Mouse (Mus musculus) forebrain, embryonic 16.5 days (tissue): ENCODE results near the gene Cep295. TPM values are rescaled to one million over a fixed set of nuclear protein-coding genes. Genes with fewer than 3 reads are reported as not detected.
A peak's percentile ranks its signal among the peaks of the same experiment; 100 is the strongest.
"Not testable (repeated sequence)": the region's sequence is repeated elsewhere in the genome, so short reads cannot be mapped to it uniquely, and the experiment has no call there.

Experiments used
- ATAC-seq: fragments of 200-750 bp; cut with Nextera tagmentation; 2 replicates; pipeline ENCODE4 v1.8.0; 2017; ENCODE audit warnings: mild to moderate bottlenecking, moderate library complexity
- H3K27ac ChIP-seq: fragments of 300-500 bp; sonication (generic); 2 replicates; pipeline ENCODE4 v1.5.1; 2014; ENCODE audit warnings: low read length, control low read depth
- H3K27me3 ChIP-seq: fragments of 300-500 bp; sonication (generic); replicated peaks from 2 replicates; pipeline ENCODE4 v1.6.1; 2014; ENCODE audit warnings: low read length; ENCODE audit not compliant: control insufficient read depth, insufficient read depth
- H3K36me3 ChIP-seq: fragments of 300-500 bp; sonication (generic); 2 replicates; pipeline ENCODE4 v1.6.1; 2014; ENCODE audit not compliant: control insufficient read depth, insufficient read depth
- H3K4me1 ChIP-seq: fragments of 300-500 bp; sonication (generic); replicated peaks from 2 replicates; pipeline ENCODE4 v1.6.1; 2014; ENCODE audit warnings: low read length; ENCODE audit not compliant: control insufficient read depth, insufficient read depth
- H3K4me2 ChIP-seq: fragments of 300-500 bp; sonication (generic); 2 replicates; pipeline ENCODE4 v1.6.1; 2014; ENCODE audit warnings: mild to moderate bottlenecking, low read length, control low read depth
- H3K4me3 ChIP-seq: fragments of 300-500 bp; sonication (generic); replicated peaks from 2 replicates; pipeline ENCODE4 v1.5.1; 2014; ENCODE audit warnings: mild to moderate bottlenecking, low read length, control low read depth
- H3K9ac ChIP-seq: fragments of 300-500 bp; sonication (generic); replicated peaks from 2 replicates; pipeline ENCODE4 v1.6.1; 2014; ENCODE audit warnings: low read depth, low read length, control low read depth
- H3K9me3 ChIP-seq: fragments of 300-500 bp; sonication (generic); 2 replicates; pipeline ENCODE4 v1.6.1; 2016; ENCODE audit warnings: low read length; ENCODE audit not compliant: control insufficient read depth
- WGBS: fragments of 180-500 bp; shearing (Covaris S2); extraction: QIAGEN DNeasy Blood & Tissue Kit; methylation state at CpG from one replicate; pipeline ENCODE4 v1.1.7; 2014; 5-methylcytosine and 5-hydroxymethylcytosine counted together
- polyA plus RNA-seq: library from polyadenylated mRNA; unstranded; fragments of >200 nt; fragmentation: Nextera tagmentation; extraction: Ambion mirVana; gene quantifications from 2 replicates; pipeline ENCODE4 v1.2.1, GENCODE M21; 2015

Cep295 gene
- polyA plus RNA-seq, 1 experiment from 2014 or later = 15.8 TPM

DNA sequence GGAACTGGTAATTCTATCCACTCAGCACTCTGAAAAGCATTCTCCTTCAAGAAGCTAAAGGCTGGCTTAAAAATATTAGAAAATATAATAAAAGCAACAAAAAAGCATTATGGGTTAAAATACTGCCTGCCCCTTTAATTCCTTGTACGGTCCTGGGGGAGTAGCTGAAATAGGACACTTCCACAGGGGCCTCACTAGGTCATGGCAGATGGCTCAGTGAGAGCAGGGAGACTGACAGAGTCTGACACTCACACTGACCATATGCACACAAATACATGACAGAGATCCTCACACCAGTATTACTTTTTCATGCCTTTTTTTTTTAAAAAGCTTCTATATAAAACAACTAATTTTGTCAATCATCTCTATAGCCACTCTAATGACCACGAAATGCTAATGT, 7.7 kb downstream of the Cep295 start:
- Histone ChIP-seq H3K4me2 (no peak overlapping the region), H3K4me1 (no peaks in the 10 kb centered on the region), H3K27me3 (no peaks in the 10 kb centered on the region), H3K27ac (no peak overlapping the region), H3K9me3 (no peaks in the 10 kb centered on the region), H3K36me3 (peaks cover 29% of the 10 kb centered on the region), H3K9ac (no peak overlapping the region), H3K4me3 (no peak overlapping the region)
- no peak for ATAC-seq
- WGBS = 77% methylated on average over 2 of the region's 2 CpGs

DNA sequence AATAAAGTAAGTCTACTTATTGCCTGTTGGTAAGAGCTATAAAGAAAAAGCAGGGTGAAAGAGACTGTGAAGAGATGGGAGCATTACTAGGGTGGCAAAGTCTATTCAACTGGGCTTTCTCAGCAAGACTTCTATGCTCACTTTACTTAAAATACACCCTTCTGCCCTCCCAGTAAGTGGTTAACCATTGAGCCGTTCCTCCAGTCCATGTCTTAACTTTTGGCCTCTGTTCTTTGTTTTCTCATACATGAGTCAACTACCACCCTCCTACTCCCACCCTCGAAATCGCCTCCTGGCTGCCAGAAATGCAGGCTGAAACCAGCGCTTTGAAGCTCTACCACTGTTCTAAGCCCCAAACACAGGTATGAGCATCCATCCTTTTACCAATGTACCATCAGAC, 19.8 kb downstream of the Cep295 start:
- H3K4me2 ChIP-seq = no peak overlapping the region
- no peaks in the 10 kb centered on the region for H3K9me3 ChIP-seq
- H3K4me1 ChIP-seq = no peaks in the 10 kb centered on the region
- no peaks in the 10 kb centered on the region for H3K27me3 ChIP-seq
- no peak overlapping the region for H3K27ac ChIP-seq
- WGBS = 91% methylated on average over 4 of the region's 4 CpGs
- H3K36me3 ChIP-seq = peaks cover 55% of the 10 kb centered on the region
- no peak overlapping the region for H3K4me3 ChIP-seq
- no peak overlapping the region for H3K9ac ChIP-seq
- ATAC-seq = no peak

DNA sequence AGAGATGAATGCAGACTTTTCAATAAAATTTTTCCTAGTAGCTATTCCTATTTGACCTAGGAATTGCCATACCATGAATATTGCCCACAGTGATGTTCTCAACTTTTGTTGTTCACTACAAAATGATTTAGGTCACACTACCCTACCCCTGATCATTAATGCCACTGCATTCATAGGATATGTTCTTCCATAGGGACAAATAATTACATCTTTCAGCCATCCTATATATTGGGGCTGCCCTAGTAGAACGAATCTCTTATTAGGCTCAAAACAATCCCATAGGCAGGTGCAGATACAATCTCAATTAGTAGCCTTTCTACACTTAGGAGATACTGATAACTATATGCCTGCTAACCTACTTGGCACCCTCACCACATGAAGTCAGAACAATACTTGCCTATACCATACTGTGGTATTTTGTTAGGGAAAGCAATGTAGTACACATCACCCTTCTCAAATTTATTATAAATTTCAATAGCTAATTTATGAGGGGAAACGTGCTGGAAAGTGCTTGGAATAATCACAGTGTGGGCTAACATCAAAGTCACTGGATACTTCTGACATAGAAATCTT, 39.3 kb downstream of the Cep295 start:
- ATAC-seq = peak; percentile 24; the same call in 1 of the 2 replicates
- WGBS = 79% methylated on average over 2 of the region's 2 CpGs
- Histone ChIP-seq H3K27ac (no peak overlapping the region), H3K27me3 (no peaks in the 10 kb centered on the region), H3K4me2 (no peak overlapping the region), H3K9ac (no peak overlapping the region), H3K9me3 (no peaks in the 10 kb centered on the region), H3K36me3 (peaks cover 51% of the 10 kb centered on the region), H3K4me1 (no peaks in the 10 kb centered on the region), H3K4me3 (no peak overlapping the region)

DNA sequence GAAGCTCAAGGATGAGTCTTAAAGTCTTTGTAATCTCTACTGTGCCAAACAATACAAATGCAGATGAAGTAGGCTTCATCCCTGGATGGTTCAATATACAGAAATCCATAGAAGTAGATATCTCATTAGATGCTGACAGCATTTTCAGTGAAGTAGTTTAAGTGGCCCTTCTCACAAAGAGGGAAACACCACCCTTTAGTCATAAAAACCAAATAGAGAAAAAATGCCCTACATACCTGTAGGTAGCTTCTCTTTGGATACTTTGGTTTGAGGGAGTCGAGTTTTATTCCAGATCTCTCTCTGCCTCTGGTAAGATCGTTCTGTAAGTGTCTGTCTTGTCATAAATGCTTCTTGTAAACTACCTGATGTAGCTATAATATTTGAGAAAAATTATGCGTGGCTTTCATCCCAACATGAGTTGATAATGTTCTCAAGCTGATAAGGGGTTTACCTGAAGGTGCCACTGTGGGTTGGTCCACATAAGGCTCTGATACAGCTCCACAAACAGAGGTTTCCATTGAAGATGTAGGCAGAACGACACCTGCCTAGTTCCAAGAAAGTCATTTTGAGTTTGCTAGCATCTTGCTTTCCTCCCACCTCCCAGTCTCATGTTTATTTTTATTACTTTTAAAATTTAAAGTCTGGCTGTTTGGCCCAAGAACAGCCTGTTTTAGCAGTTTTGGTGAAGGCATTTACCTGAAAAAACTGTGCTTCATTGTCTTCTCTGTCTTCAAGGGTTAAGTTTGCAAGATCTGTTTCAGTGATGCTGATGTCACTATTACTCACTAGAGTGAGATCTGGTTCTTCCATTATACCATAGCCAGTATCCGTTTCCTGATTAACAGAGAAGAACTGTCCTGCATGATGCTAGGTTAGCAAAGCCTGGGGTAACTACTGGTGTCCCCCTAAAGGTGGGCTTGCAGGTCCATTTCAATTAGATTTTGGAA, 40.1 kb downstream of the Cep295 start:
- Histone ChIP-seq H3K4me3 (no peak overlapping the region), H3K9ac (no peak overlapping the region), H3K9me3 (no peaks in the 10 kb centered on the region), H3K36me3 (peaks cover 49% of the 10 kb centered on the region), H3K27me3 (no peaks in the 10 kb centered on the region), H3K27ac (no peak overlapping the region), H3K4me1 (no peaks in the 10 kb centered on the region), H3K4me2 (no peak overlapping the region)
- 59% methylated on average over 5 of the region's 5 CpGs for WGBS
- no peak for ATAC-seq

DNA sequence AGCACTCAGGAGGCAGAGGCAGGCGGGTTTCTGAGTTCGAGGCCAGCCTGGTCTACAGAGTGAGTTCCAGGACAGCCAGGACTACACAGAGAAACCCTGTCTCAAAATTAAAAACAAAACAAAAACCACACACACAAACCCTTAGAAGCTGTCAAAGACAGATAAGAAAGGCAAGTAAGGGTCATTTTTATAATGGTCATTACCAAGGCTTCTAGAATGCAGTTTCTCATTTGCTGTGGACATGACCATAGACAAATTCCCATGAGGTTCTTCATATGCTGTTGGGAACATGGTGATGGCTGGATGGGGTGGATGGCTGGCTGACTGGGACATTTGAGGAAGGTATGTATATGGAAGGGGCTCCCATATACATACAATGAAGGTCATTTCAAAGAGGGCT, 41.3 kb downstream of the Cep295 start:
- H3K9me3 ChIP-seq, H3K27me3 ChIP-seq, H3K27ac ChIP-seq, H3K4me1 ChIP-seq, H3K4me2 ChIP-seq, ATAC-seq, H3K4me3 ChIP-seq, H3K9ac ChIP-seq: not testable (repeated sequence)
- WGBS = 100% methylated on average over 1 of the region's 2 CpGs
- peaks cover 46% of the 10 kb centered on the region for H3K36me3 ChIP-seq

DNA sequence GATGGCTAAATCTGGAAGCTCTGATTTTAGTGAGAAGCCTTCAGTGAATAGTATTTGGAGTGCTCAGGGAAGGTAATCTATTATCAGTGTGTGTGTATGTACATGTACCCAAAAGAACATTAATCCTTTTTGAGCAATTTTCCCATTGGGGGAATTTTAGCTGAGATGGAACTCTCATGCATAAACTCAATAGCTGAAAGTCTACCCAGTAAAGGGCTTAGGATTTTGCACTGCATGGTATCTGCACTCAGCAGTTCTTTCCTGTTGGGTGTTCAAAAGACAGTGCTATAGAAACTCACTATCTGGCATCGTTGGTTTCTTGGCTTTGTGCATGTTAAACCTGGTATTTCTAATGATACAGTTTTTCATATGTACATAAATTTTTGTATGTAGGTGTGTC, 43.0 kb downstream of the Cep295 start:
- Histone ChIP-seq H3K36me3 (peaks cover 47% of the 10 kb centered on the region), H3K9me3 (no peaks in the 10 kb centered on the region), H3K27ac (no peak overlapping the region), H3K9ac (no peak overlapping the region), H3K4me1 (peaks cover under 1% of the 10 kb centered on the region; the same call in 1 of the 2 replicates), H3K4me3 (no peak overlapping the region), H3K4me2 (no peak overlapping the region), H3K27me3 (no peaks in the 10 kb centered on the region)
- WGBS = 100% methylated on average over 1 of the region's 1 CpGs
- ATAC-seq = no peak

DNA sequence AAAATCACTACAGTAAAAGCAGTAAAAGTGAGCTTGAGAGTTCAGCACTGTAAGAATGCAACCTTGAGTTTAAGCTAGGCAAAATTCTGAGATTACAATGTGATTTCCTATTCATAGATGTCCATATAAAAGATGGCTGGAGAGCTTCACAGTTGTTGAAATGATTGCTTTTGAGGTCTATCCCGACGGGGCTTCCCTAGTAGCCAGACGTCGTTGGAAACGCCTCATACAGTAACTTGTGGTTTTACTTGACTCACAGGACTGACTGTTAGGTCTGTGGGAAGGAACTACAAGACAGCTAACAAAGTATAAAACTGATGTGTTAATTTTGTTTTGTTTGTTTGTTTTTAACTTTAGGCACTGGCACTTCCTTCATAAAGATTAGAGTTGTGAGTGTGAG, 44.0 kb downstream of the Cep295 start:
- Histone ChIP-seq H3K9ac (no peak overlapping the region), H3K27me3 (no peaks in the 10 kb centered on the region), H3K9me3 (no peaks in the 10 kb centered on the region), H3K36me3 (peaks cover 55% of the 10 kb centered on the region), H3K4me2 (no peak overlapping the region), H3K27ac (no peak overlapping the region), H3K4me3 (no peak overlapping the region), H3K4me1 (peaks cover 3% of the 10 kb centered on the region; the same call in 1 of the 2 replicates)
- WGBS = 89% methylated on average over 5 of the region's 5 CpGs
- ATAC-seq = no peak

DNA sequence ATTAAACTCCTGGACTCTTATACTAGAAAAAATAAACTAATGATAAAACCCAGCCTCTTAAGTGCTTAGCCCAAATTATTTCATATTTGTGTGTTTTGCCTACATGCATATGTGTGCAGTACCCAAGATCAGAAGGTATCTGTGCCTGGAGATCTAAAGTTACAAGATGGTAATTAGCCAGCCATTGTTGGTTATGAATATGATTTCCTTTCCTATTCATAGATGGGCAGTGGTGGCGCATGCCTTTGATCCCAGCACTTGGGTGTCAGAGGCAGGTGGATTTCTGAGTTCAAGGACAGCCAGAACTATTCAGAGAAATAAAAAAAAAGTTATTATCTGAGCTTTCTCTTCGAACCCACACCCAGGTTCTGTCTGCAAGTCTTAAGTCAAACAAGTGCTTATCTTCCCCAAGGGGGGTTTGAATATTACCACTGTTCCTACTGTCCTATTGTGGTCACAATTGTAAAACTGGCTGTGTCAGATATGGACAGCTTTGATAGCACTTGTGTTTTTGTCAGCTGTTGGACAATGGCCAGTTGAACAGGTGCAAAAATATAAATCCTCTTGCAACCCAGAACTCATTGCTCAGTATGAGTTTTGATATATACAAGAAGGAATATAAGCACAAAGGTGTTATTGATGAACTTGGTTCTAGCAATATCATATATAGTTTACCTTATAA, 45.4 kb downstream of the Cep295 start:
- H3K9ac ChIP-seq = no peak overlapping the region
- H3K27ac ChIP-seq = no peak overlapping the region
- H3K36me3 ChIP-seq = peaks cover 51% of the 10 kb centered on the region
- H3K27me3 ChIP-seq = no peaks in the 10 kb centered on the region
- H3K4me1 ChIP-seq = peaks cover 10% of the 10 kb centered on the region
- H3K9me3 ChIP-seq = no peaks in the 10 kb centered on the region
- ATAC-seq = no peak
- 92% methylated on average over 2 of the region's 2 CpGs for WGBS
- H3K4me2 ChIP-seq = no peak overlapping the region
- no peak overlapping the region for H3K4me3 ChIP-seq

DNA sequence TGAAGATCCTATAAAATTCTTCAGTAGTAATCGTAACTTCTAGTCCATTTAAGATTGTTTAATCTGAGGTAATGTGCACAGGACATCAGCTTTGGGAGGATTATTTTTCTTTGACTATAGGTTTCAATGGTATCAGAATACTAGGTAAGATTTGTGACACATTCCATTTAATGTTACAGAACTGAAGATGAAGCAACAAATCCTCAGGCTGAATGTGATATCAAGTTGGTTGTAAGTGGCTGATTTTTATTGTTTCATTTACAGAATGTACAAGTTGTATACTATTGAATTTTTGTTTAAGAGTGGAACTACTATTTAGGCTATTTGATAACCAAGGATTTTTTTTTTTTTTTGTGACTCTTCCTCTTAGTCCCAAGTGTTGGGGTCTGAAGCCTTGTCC, 47.4 kb downstream of the Cep295 start:
- 89% methylated on average over 1 of the region's 1 CpGs for WGBS
- Histone ChIP-seq H3K4me2 (no peak overlapping the region), H3K36me3 (peaks cover 43% of the 10 kb centered on the region), H3K27ac (no peak overlapping the region), H3K4me1 (peaks cover 16% of the 10 kb centered on the region), H3K27me3 (no peaks in the 10 kb centered on the region), H3K9me3 (no peaks in the 10 kb centered on the region), H3K9ac (no peak overlapping the region), H3K4me3 (no peak overlapping the region)
- no peak for ATAC-seq
